ENCODE assay signal across 10 mouse cellular contexts in genomic region chr14:25600358-25600757, GRCm38 (mm10).
DNase-seq lines count a peak whose midpoint lies in the region; ATAC-seq and TF ChIP-seq lines count a peak whose summit lies in the region.
"Had no signal": no experiment of that assay in that cellular context is flagged by ENCODE, and none has a peak within 500 bp of the region (broad histone marks: within the 10 kb centered on the region; RNA-seq: fewer than 3 reads in every experiment).

No protein-coding gene starts in this region.

- ATAC-seq in intestine, embryonic 14.5 days (replicated peaks; ENCODE audit: low FRiP score, low TSS enrichment, low read depth): no peak
- no peak for ATAC-seq in intestine, embryonic 16.5 days
- no peak for ATAC-seq in limb, embryonic 13.5 days (ENCODE audit: low FRiP score, low read depth)

- no peak overlapping the region for H3K4me3 ChIP-seq in intestine, embryonic 14.5 days (ENCODE audit: low read depth, low read length)
- no peak overlapping the region for H3K4me3 ChIP-seq in intestine, embryonic 16.5 days (ENCODE audit: low read length)
- H3K4me3 ChIP-seq in bone marrow, adult 2 months (replicated peaks; ENCODE audit: control insufficient read depth, low read depth, low read length): no peak overlapping the region
- no peak overlapping the region for H3K4me3 ChIP-seq in limb, embryonic 13.5 days

- no peak for DNase-seq in intestine, embryonic 14.5 days (ENCODE audit: low spot score)
- DNase-seq in B cell, adult 2 months: peak; percentile 54 to 64
- DNase-seq in right cerebral cortex, postnatal 36 days (ENCODE audit: low spot score in 2 of 2): no peak
- no peak for DNase-seq in cerebellum, adult 11-12 months
- no peak for DNase-seq in right cerebral cortex, postnatal 14 days
- DNase-seq: kidney, adult 8-10 months had no signal

- H3K4me1 ChIP-seq in intestine, embryonic 14.5 days (replicated peaks; ENCODE audit: control insufficient read depth, insufficient read depth, low read length): peaks cover 39% of the 10 kb centered on the region
- H3K4me1 ChIP-seq in intestine, embryonic 16.5 days (ENCODE audit: control insufficient read depth, insufficient read depth, low read length): peaks cover 30% of the 10 kb centered on the region
- peaks cover 2% of the 10 kb centered on the region; the same call in 1 of the 2 replicates for H3K4me1 ChIP-seq in bone marrow, adult 2 months (ENCODE audit: control insufficient read depth, insufficient read depth, low read length)
- peaks cover 66% of the 10 kb centered on the region for H3K4me1 ChIP-seq in limb, embryonic 13.5 days

- peaks cover 35% of the 10 kb centered on the region for H3K36me3 ChIP-seq in intestine, embryonic 14.5 days (ENCODE audit: control insufficient read depth, insufficient read depth, low read length)
- no peaks in the 10 kb centered on the region for H3K36me3 ChIP-seq in intestine, embryonic 16.5 days (ENCODE audit: control insufficient read depth, insufficient read depth, low read length)
- peaks cover 71% of the 10 kb centered on the region for H3K36me3 ChIP-seq in limb, embryonic 13.5 days

- TF ChIP-seq CTCF in bone marrow, adult 2 months (IDR thresholded peaks at IDR 0.05; ENCODE audit: control insufficient read depth, insufficient read depth, low read length): no peak

- H3K27ac ChIP-seq in intestine, embryonic 14.5 days (ENCODE audit: low read depth): peak overlapping the region; percentile 48; the same call in 1 of the 2 replicates
- no peak overlapping the region for H3K27ac ChIP-seq in intestine, embryonic 16.5 days (ENCODE audit: low read length)
- H3K27ac ChIP-seq in bone marrow, adult 2 months (ENCODE audit: control insufficient read depth, insufficient read depth, low read depth, low read length, poor library complexity): peak overlapping the region; percentile 80
- peak overlapping the region; percentile 22 for H3K27ac ChIP-seq in limb, embryonic 13.5 days
- H3K27ac ChIP-seq: macrophage had no signal

- WGBS in intestine, embryonic 14.5 days: 76% methylated on average over 7 of the region's 7 CpGs
- 77% methylated on average over 7 of the region's 7 CpGs for WGBS in intestine, embryonic 16.5 days
- WGBS in bone marrow, adult 2 months: 20% methylated on average over 7 of the region's 7 CpGs
- WGBS in limb, embryonic 13.5 days: 74% methylated on average over 7 of the region's 7 CpGs

- no peaks in the 10 kb centered on the region for H3K9me3 ChIP-seq in intestine, embryonic 14.5 days (ENCODE audit: control insufficient read depth, low read length)
- H3K9me3 ChIP-seq in intestine, embryonic 16.5 days (ENCODE audit: control insufficient read depth, low read length): no peaks in the 10 kb centered on the region
- H3K9me3 ChIP-seq in limb, embryonic 13.5 days: no peaks in the 10 kb centered on the region

- no peak overlapping the region for H3K4me2 ChIP-seq in intestine, embryonic 14.5 days (ENCODE audit: low read length)
- no peak overlapping the region for H3K4me2 ChIP-seq in intestine, embryonic 16.5 days (ENCODE audit: low read depth, low read length)
- no peak overlapping the region for H3K4me2 ChIP-seq in limb, embryonic 13.5 days (replicated peaks)

- H3K9ac ChIP-seq in intestine, embryonic 14.5 days (ENCODE audit: low read length): no peak overlapping the region
- no peak overlapping the region for H3K9ac ChIP-seq in intestine, embryonic 16.5 days (ENCODE audit: low read depth, low read length)
- H3K9ac ChIP-seq in limb, embryonic 13.5 days: no peak overlapping the region

- no peaks in the 10 kb centered on the region for H3K27me3 ChIP-seq in intestine, embryonic 14.5 days (replicated peaks; ENCODE audit: control insufficient read depth, insufficient read depth, low read length)
- H3K27me3 ChIP-seq in intestine, embryonic 16.5 days (replicated peaks; ENCODE audit: control insufficient read depth, insufficient read depth, low read length): no peaks in the 10 kb centered on the region
- no peaks in the 10 kb centered on the region for H3K27me3 ChIP-seq in limb, embryonic 13.5 days

- TF ChIP-seq POLR2A in bone marrow, adult 2 months (IDR thresholded peaks at IDR 0.05; ENCODE audit: borderline replicate concordance, control insufficient read depth, low read depth, low read length): no peak

Comparison
In these comparisons a context has a peak if more than half of its experiments do, and no peak if none do; other contexts are left out.
1. DNase-seq: peak in B cell, adult 2 months (2 of 2); none in intestine, embryonic 14.5 days (single experiment), right cerebral cortex, postnatal 36 days (0 of 2), cerebellum, adult 11-12 months (single experiment) and right cerebral cortex, postnatal 14 days (single experiment).